Mouse (Mus musculus) spleen, postnatal 10 days (tissue): ENCODE measurements around the gene Clpb.

ENCODE experiments used
- DNase-seq, 2 experiments: peaks; one replicate each; pipeline ENCODE4 v3.0.0; 2021 to 2022; ENCODE audit warnings: low spot score in 2 of 2

Gene Clpb

GRCm38 (mm10) chr7:101676033-101676761, 12.8 kb downstream of the Clpb start:
- no peak for DNase-seq

GRCm38 (mm10) chr7:101676762-101677308, 13.4 kb downstream of the Clpb start:
- DNase-seq, result no peak

GRCm38 (mm10) chr7:101679591-101679990, 16.2 kb downstream of the Clpb start:
- peak; percentile 46 to 81 for DNase-seq

GRCm38 (mm10) chr7:101680961-101681360, 17.5 kb downstream of the Clpb start:
- DNase-seq, result no peak

- no peak for DNase-seq
Measured at GRCm38 (mm10) chr7:101681565-101682071, 18.2 kb downstream of the Clpb start.

GRCm38 (mm10) chr7:101682886-101683285, 19.5 kb downstream of the Clpb start:
- DNase-seq, result no peak

GRCm38 (mm10) chr7:101683976-101684630, 20.7 kb downstream of the Clpb start:
- no peak for DNase-seq

- no peak for DNase-seq
Measured at GRCm38 (mm10) chr7:101684671-101685070, 21.2 kb downstream of the Clpb start.

GRCm38 (mm10) chr7:101687144-101687543, 23.7 kb downstream of the Clpb start:
- DNase-seq, result no peak

GRCm38 (mm10) chr7:101690471-101690870, 27.0 kb downstream of the Clpb start:
- DNase-seq, result no peak

GRCm38 (mm10) chr7:101691863-101692262, 28.4 kb downstream of the Clpb start:
- DNase-seq, result no peak

GRCm38 (mm10) chr7:101692446-101692845, 29.0 kb downstream of the Clpb start:
- DNase-seq, result no peak

- no peak for DNase-seq
Measured at GRCm38 (mm10) chr7:101695483-101695882, 32.0 kb downstream of the Clpb start.

GRCm38 (mm10) chr7:101696931-101697723, 33.7 kb downstream of the Clpb start:
- no peak for DNase-seq

- no peak for DNase-seq
Measured at GRCm38 (mm10) chr7:101700296-101700695, 36.9 kb downstream of the Clpb start.

- no peak for DNase-seq
Measured at GRCm38 (mm10) chr7:101702706-101703105, 39.3 kb downstream of the Clpb start.

GRCm38 (mm10) chr7:101709586-101709985, 46.2 kb downstream of the Clpb start:
- DNase-seq, result no peak

GRCm38 (mm10) chr7:101710236-101710635, 46.8 kb downstream of the Clpb start:
- no peak for DNase-seq

GRCm38 (mm10) chr7:101713828-101714400, 50.5 kb downstream of the Clpb start:
- DNase-seq, result no peak

- DNase-seq, result no peak
Measured at GRCm38 (mm10) chr7:101715041-101715551, 51.7 kb downstream of the Clpb start.

GRCm38 (mm10) chr7:101720356-101720755, 56.9 kb downstream of the Clpb start:
- DNase-seq, result no peak
